Mouse (Mus musculus): ENCODE data around the gene Tdrd12. TPM values are rescaled to one million over a fixed set of nuclear protein-coding genes. Genes with fewer than 3 reads are reported as not detected.

Tdrd12 gene
- total RNA-seq (2014; rRNA removed) (0.38 and 0.52 TPM in 2 replicates), polyA plus RNA-seq (2015; fragmentation: Nextera tagmentation; extraction: Ambion mirVana) (0.30 and 0.65 TPM in 2 replicates)

DNA sequence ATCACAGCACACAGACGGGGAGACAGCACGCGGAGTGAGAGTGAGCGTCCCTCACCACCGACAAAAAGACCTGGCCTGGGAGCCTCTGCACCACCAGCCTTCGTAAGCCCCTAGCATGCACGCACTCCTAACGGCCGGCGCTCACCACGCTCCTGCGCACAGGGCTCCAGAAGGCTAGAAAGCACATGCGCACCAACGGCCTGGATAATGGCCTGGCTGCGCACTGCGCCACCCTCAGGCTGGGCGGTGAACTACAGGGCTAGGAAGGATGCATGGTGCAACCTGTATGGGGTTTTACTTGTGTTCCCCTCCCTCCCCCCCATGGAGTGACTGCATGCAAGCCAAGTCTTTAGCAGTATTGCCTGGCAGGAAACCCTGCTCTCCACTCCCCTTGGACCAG is at the start of gene Tdrd12:
TSS of gene Tdrd12 (minus strand) at position 184 of the 400 bp plus-strand sequence.
- 93% methylated on average over 17 of the region's 17 CpGs for WGBS
- Histone ChIP-seq H3K27me3 (ENCODE audit: insufficient read depth, low read length) (no peaks in the 10 kb centered on the region), H3K36me3 (ENCODE audit: insufficient read depth) (no peaks in the 10 kb centered on the region), H3K4me1 (ENCODE audit: insufficient read depth) (no peaks in the 10 kb centered on the region), H3K27ac (ENCODE audit: low read depth, low read length) (no peak within 1 kb of the TSS), H3K4me3 (ENCODE audit: low read depth, low read length) (no peak within 1 kb of the TSS), H3K4me2 (ENCODE audit: low read depth) (no peak within 1 kb of the TSS), H3K9ac (no peak within 1 kb of the TSS), H3K9me3 (ENCODE audit: low read length) (no peaks in the 10 kb centered on the region)
- ATAC-seq (no peak), DNase-seq (no peak)
- TF ChIP-seq CTCF (IDR thresholded peaks at IDR 0.05; ENCODE audit: low read depth): peak; percentile 13; the same call in 1 of the 2 replicates

DNA sequence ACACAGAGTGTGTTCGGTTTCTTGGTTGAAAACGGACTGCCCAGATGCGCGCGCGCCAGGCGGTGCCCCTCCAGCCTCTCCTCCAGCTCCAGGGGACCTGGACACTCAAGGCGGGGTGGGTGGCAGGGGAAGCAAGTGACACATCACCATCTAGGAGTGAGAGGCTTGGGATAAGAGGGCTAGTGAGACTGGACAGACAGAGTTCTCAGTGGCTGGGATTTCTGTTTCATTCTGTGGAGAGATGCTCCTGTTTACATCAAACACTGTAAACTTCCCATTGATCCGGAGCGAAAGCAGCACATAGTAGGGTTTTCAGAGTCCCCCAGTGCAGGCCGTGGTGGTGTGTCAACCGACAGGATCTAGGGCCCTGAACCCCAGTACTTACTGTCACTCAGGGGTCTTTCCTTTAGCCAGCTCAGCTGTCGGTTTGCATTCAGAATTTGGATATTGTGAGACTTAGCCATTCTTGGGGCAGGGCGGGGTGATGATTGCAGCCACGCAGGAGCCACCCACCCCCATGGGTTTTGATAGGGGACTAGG is 49.4 kb upstream of the Tdrd12 start:
- H3K27ac ChIP-seq (ENCODE audit: low read depth, low read length): peak overlapping the region; percentile 29; the same call in 1 of the 2 replicates
- 18% methylated on average over 15 of the region's 15 CpGs for WGBS
- ATAC-seq (no peak), DNase-seq (no peak)
- peaks cover 15% of the 10 kb centered on the region for H3K4me1 ChIP-seq (ENCODE audit: insufficient read depth)
- peak overlapping the region; percentile 83 for H3K4me3 ChIP-seq (ENCODE audit: low read depth, low read length)
- peaks cover 22% of the 10 kb centered on the region for H3K27me3 ChIP-seq (ENCODE audit: insufficient read depth, low read length)
- H3K9me3 ChIP-seq (ENCODE audit: low read length): no peaks in the 10 kb centered on the region
- no peak for TF ChIP-seq CTCF (IDR thresholded peaks at IDR 0.05; ENCODE audit: low read depth)
- H3K36me3 ChIP-seq (ENCODE audit: insufficient read depth): 0 out of 2 replicates have a peak, but pooled peaks cover 2% of the 10 kb centered on the region
- peak overlapping the region; percentile 99 for H3K4me2 ChIP-seq (ENCODE audit: low read depth)
- H3K9ac ChIP-seq: peak overlapping the region; percentile 73

- H3K4me2 ChIP-seq (ENCODE audit: low read depth): peak within 1 kb of the TSS; percentile 99
- TF ChIP-seq CTCF (IDR thresholded peaks at IDR 0.05; ENCODE audit: low read depth): no peak; the same call in 1 of the 2 replicates
- 1% methylated on average over 49 of the region's 49 CpGs for WGBS
- H3K4me3 ChIP-seq (ENCODE audit: low read depth, low read length): peak within 1 kb of the TSS; percentile 83
- peak within 1 kb of the TSS; percentile 73 for H3K9ac ChIP-seq
- ATAC-seq (peak; percentile 98), DNase-seq (peak; percentile 97)
- no peaks in the 10 kb centered on the region for H3K36me3 ChIP-seq (ENCODE audit: insufficient read depth)
- H3K9me3 ChIP-seq (ENCODE audit: low read length): no peaks in the 10 kb centered on the region
- H3K27me3 ChIP-seq (ENCODE audit: insufficient read depth, low read length): peaks cover 22% of the 10 kb centered on the region
- peaks cover 15% of the 10 kb centered on the region for H3K4me1 ChIP-seq (ENCODE audit: insufficient read depth)
- H3K27ac ChIP-seq (ENCODE audit: low read depth, low read length): peak within 1 kb of the TSS; percentile 29; the same call in 1 of the 2 replicates
Observed at GRCm38 (mm10) chr7:35586055-35586905, 48.7 kb upstream of the Tdrd12 start, which contains the start of gene Ankrd27. TSS of gene Ankrd27 (plus strand) at chr7:35586244.

GRCm38 (mm10) chr7:35585191-35586054 is 47.9 kb upstream of the Tdrd12 start, which contains the start of gene Rgs9bp:
TSS of gene Rgs9bp (minus strand) at chr7:35585582.
- peak within 1 kb of the TSS; percentile 73 for H3K9ac ChIP-seq
- H3K4me1 ChIP-seq (ENCODE audit: insufficient read depth): peaks cover 15% of the 10 kb centered on the region
- DNase-seq: peak; percentile 16
- H3K4me3 ChIP-seq (ENCODE audit: low read depth, low read length): peak within 1 kb of the TSS; percentile 83
- WGBS: 3% methylated on average over 45 of the region's 45 CpGs
- TF ChIP-seq CTCF (IDR thresholded peaks at IDR 0.05; ENCODE audit: low read depth): no peak
- peak; percentile 63 for ATAC-seq
- peak within 1 kb of the TSS; percentile 99 for H3K4me2 ChIP-seq (ENCODE audit: low read depth)
- H3K9me3 ChIP-seq (ENCODE audit: low read length): no peaks in the 10 kb centered on the region
- no peaks in the 10 kb centered on the region for H3K36me3 ChIP-seq (ENCODE audit: insufficient read depth)
- 0 out of 2 replicates have a peak within 1 kb of the TSS, but pooled peaks have one; percentile 29 for H3K27ac ChIP-seq (ENCODE audit: low read depth, low read length)
- peaks cover 22% of the 10 kb centered on the region for H3K27me3 ChIP-seq (ENCODE audit: insufficient read depth, low read length)

- 1% methylated on average over 50 of the region's 50 CpGs for WGBS
- peak; percentile 28 for DNase-seq
- peak overlapping the region; percentile 37 for H3K9ac ChIP-seq
- H3K36me3 ChIP-seq (ENCODE audit: insufficient read depth): no peaks in the 10 kb centered on the region
- H3K9me3 ChIP-seq (ENCODE audit: low read length): no peaks in the 10 kb centered on the region
- peaks cover 15% of the 10 kb centered on the region for H3K4me1 ChIP-seq (ENCODE audit: insufficient read depth)
- TF ChIP-seq CTCF (IDR thresholded peaks at IDR 0.05; ENCODE audit: low read depth): no peak
- ATAC-seq: no peak
- peak overlapping the region; percentile 83 for H3K4me3 ChIP-seq (ENCODE audit: low read depth, low read length)
- H3K27me3 ChIP-seq (ENCODE audit: insufficient read depth, low read length): peaks cover 22% of the 10 kb centered on the region
- H3K27ac ChIP-seq (ENCODE audit: low read depth, low read length): no peak overlapping the region
- peak overlapping the region; percentile 99 for H3K4me2 ChIP-seq (ENCODE audit: low read depth)
Observed at GRCm38 (mm10) chr7:35584786-35585190, 47.2 kb upstream of the Tdrd12 start.

GRCm38 (mm10) chr7:35584068-35584785 is 46.7 kb upstream of the Tdrd12 start:
- TF ChIP-seq CTCF (IDR thresholded peaks at IDR 0.05; ENCODE audit: low read depth): no peak
- H3K4me2 ChIP-seq (ENCODE audit: low read depth): peak overlapping the region; percentile 99
- no peak for DNase-seq
- H3K9me3 ChIP-seq (ENCODE audit: low read length): no peaks in the 10 kb centered on the region
- H3K4me1 ChIP-seq (ENCODE audit: insufficient read depth): peaks cover 15% of the 10 kb centered on the region
- no peak for ATAC-seq
- H3K27ac ChIP-seq (ENCODE audit: low read depth, low read length): no peak overlapping the region
- peaks cover 22% of the 10 kb centered on the region for H3K27me3 ChIP-seq (ENCODE audit: insufficient read depth, low read length)
- no peaks in the 10 kb centered on the region for H3K36me3 ChIP-seq (ENCODE audit: insufficient read depth)
- peak overlapping the region; percentile 83 for H3K4me3 ChIP-seq (ENCODE audit: low read depth, low read length)
- WGBS: 6% methylated on average over 36 of the region's 36 CpGs
- peak overlapping the region; percentile 37 for H3K9ac ChIP-seq

Measured in forebrain, postnatal 0 days (tissue).